In the genomic region with DNA sequence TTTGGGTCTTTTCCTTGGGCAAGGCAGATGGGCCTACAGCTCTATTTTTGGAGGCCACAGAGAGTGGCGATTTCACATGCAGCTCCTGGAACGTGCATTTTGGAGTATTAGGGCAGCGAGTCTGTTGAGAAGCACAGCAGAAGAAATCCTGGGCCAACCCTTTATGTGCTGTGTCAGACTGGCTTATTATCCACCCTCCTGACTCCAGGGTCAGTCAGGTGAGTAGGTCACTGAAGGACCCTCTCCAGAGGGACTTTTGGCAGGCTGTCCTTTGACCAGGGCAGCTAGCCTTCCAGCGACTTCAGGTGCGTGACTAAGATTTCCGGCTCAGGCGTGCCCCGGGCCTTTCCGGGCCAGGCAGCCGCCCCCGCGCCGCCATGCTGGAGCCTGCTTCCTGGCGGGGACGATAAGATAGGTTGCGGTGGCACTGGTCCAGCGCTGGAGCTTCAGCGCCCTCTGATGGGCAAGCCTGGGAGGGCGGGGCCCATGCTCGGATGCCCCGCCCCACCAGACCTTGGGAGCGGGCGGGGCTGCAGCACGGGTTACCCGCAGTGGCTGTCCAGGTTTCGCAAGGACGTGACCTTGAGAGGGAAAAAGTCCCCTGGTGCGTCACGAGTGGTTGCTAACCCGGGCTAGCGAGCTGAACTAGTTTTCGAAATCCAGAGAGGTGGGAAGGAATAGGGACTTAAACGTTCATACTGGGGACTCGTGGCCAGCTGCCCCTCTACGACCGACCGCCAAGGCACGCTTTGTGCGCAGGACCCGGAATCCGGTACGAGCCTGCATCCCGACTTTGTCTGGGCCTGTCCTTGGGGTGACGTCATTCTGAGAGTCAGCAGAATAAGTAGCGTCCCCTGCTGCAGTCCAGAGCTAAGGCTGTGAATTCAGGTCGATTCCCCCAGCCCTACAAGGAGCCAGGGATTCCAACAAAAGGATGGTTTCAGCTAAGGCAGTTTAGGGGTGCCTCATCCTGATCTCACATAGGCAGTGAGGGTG, we compare ENCODE assay signal across 8 mouse cellular contexts. TPM values are rescaled to one million over a fixed set of nuclear protein-coding genes. Genes with fewer than 3 reads are reported as not detected.
DNase-seq lines count a peak whose midpoint lies in the region; ATAC-seq and TF ChIP-seq lines count a peak whose summit lies in the region.

No protein-coding gene starts in this region.

- intact Hi-C loops in heart, postnatal 36 days (cut with DNase I) = loop anchor here (2.0 to 5.0 kb wide), 5 partner anchors 114 to 227 kb away; a partner anchor contains a TSS

- peak overlapping the region; percentile 61 for H3K9ac ChIP-seq in forebrain, embryonic 16.5 days (replicated peaks; ENCODE audit: low read depth, low read length)
- peak overlapping the region; percentile 47 for H3K9ac ChIP-seq in neural tube, embryonic 14.5 days (replicated peaks; ENCODE audit: low read depth, low read length)

- H3K27ac ChIP-seq in forebrain, embryonic 16.5 days (ENCODE audit: low read length) = peak overlapping the region; percentile 61
- peak overlapping the region; percentile 82 for H3K27ac ChIP-seq in neural tube, embryonic 14.5 days (ENCODE audit: low read depth, low read length)
- H3K27ac ChIP-seq in testis, adult 2 months (ENCODE audit: control insufficient read depth, insufficient read depth, low read depth, low read length) = peak overlapping the region; percentile 90

- peak; percentile 85 for DNase-seq in ES-CJ7 (ENCODE audit: low read depth, low spot score)
- peak; percentile 91 for DNase-seq in cerebellum, adult 11-12 months
- peak; percentile 89 to 90 for DNase-seq in heart, postnatal 36 days
- peak; percentile 64 to 88 for DNase-seq in layer of hippocampus, adult 18-20 months (ENCODE audit: low spot score in 2 of 2)
- DNase-seq in lung, adult 18-20 months = peak; percentile 88 to 91

- 15% methylated on average over 40 of the region's 46 CpGs for WGBS in forebrain, embryonic 16.5 days
- 19% methylated on average over 46 of the region's 46 CpGs for WGBS in neural tube, embryonic 14.5 days

- no peaks in the 10 kb centered on the region for H3K36me3 ChIP-seq in forebrain, embryonic 16.5 days (ENCODE audit: control insufficient read depth, insufficient read depth)
- no peaks in the 10 kb centered on the region for H3K36me3 ChIP-seq in neural tube, embryonic 14.5 days (ENCODE audit: control insufficient read depth, insufficient read depth, low read length)
- H3K36me3 ChIP-seq in testis, adult 2 months (ENCODE audit: control insufficient read depth, insufficient read depth, low read length) = no peaks in the 10 kb centered on the region

- H3K27me3 ChIP-seq in forebrain, embryonic 16.5 days (replicated peaks; ENCODE audit: control insufficient read depth, insufficient read depth, low read length) = 0 out of 2 replicates have a peak, but pooled peaks cover 2% of the 10 kb centered on the region
- no peaks in the 10 kb centered on the region for H3K27me3 ChIP-seq in neural tube, embryonic 14.5 days (ENCODE audit: control insufficient read depth, insufficient read depth, low read length)
- H3K27me3 ChIP-seq in testis, adult 2 months (ENCODE audit: control insufficient read depth, insufficient read depth, low read length) = no peaks in the 10 kb centered on the region

- H3K4me2 ChIP-seq in forebrain, embryonic 16.5 days (ENCODE audit: low read length) = peak overlapping the region; percentile 60
- H3K4me2 ChIP-seq in neural tube, embryonic 14.5 days (ENCODE audit: low read depth, low read length) = peak overlapping the region; percentile 46

- peaks cover 3% of the 10 kb centered on the region; the same call in 1 of the 2 replicates for H3K4me1 ChIP-seq in forebrain, embryonic 16.5 days (replicated peaks; ENCODE audit: control insufficient read depth, insufficient read depth, low read length)
- H3K4me1 ChIP-seq in neural tube, embryonic 14.5 days (ENCODE audit: control insufficient read depth, insufficient read depth, low read length) = no peaks in the 10 kb centered on the region
- peaks cover 9% of the 10 kb centered on the region for H3K4me1 ChIP-seq in testis, adult 2 months (ENCODE audit: control insufficient read depth, insufficient read depth, low read length)

- H3K9me3 ChIP-seq in forebrain, embryonic 16.5 days (ENCODE audit: control insufficient read depth, low read length) = no peaks in the 10 kb centered on the region
- H3K9me3 ChIP-seq in neural tube, embryonic 14.5 days (ENCODE audit: control insufficient read depth, low read length) = no peaks in the 10 kb centered on the region

- ATAC-seq in forebrain, embryonic 16.5 days = peak; percentile 96
- ATAC-seq in neural tube, embryonic 14.5 days (ENCODE audit: low read depth) = peak; percentile 96

- peak overlapping the region; percentile 49 for H3K4me3 ChIP-seq in forebrain, embryonic 16.5 days (replicated peaks; ENCODE audit: low read length)
- peak overlapping the region; percentile 30 for H3K4me3 ChIP-seq in neural tube, embryonic 14.5 days (ENCODE audit: low read depth, low read length)
- H3K4me3 ChIP-seq in testis, adult 2 months (ENCODE audit: control insufficient read depth, low read depth, low read length) = peak overlapping the region; percentile 78

- peak; percentile 40; the same call in 1 of the 2 replicates for TF ChIP-seq CTCF in testis, adult 2 months (IDR thresholded peaks at IDR 0.05; ENCODE audit: control insufficient read depth, insufficient read depth, insufficient replicate concordance, low read depth, low read length)

- TF ChIP-seq POLR2A in testis, adult 2 months (IDR thresholded peaks at IDR 0.05; ENCODE audit: control insufficient read depth, low read depth, low read length) = no peak

RNA-seq across cellular contexts. Expression of a gene that starts 4.3 kb away (rescaled TPM):
- 0.09 and 0.15 TPM in 2 replicates for polyA plus RNA-seq in forebrain, embryonic 16.5 days (2015; fragmentation: Nextera tagmentation; extraction: Ambion mirVana)
- under 1 TPM; 0.08 to 0.16 TPM for total RNA-seq in heart, postnatal 36 days (2021)
- total RNA-seq in layer of hippocampus, adult 18-20 months (2021) = under 1 TPM; 0.62 to 0.76 TPM
- polyA plus RNA-seq in neural tube, embryonic 14.5 days (2014; fragmentation: Nextera tagmentation; extraction: Ambion mirVana) = 0.11 and 0.18 TPM in 2 replicates
- polyA plus RNA-seq in testis, adult 2 months (2012; rRNA removed) = 1.4 and 1.6 TPM in 2 replicates

Comparison
In these comparisons a context has a peak if more than half of its experiments do, and no peak if none do; other contexts are left out.
1. Peak in every context shown above with its lines: DNase-seq, ATAC-seq, H3K4me3 ChIP-seq and H3K27ac ChIP-seq.